Mouse (Mus musculus): ENCODE measurements at regions not wholly inside any gene's neighbourhood (a gene's known extent, or its start where the extent isn't known, plus 50 kb on each side); places are given as distances from the start of the nearest gene placed in this dataset.

GRCm38 (mm10) chr14:62071140-62071539 is 221.2 kb upstream of the Rnaseh2b start:
- DNase-seq (ENCODE audit: low read depth) = no peak

GRCm38 (mm10) chr14:62084047-62084446 is 208.3 kb upstream of the Rnaseh2b start:
- DNase-seq (ENCODE audit: low read depth) = no peak

DNA sequence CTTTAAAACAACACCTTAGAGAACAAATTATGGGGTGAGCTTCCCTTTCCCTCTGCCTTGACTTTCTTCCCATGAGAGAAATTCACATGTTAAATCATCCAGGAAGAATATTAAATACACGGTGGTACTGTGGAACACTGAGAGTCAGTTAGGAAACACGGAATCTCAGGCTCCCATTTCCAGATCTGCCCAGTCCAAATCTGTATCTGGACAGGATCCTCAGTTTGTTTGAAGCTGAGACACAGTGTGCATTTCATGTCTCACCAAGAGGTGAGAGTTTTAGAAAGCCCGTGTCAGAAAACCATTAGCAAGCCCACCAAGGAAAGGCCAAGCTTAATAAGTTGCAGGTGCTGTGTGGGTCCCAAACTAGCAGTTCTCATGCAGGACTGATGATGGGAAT is 204.2 kb upstream of the Rnaseh2b start:
- DNase-seq (ENCODE audit: low read depth) = no peak

GRCm38 (mm10) chr14:62117532-62117931 is 174.9 kb upstream of the Rnaseh2b start:
- DNase-seq (ENCODE audit: low read depth) = no peak

- DNase-seq (ENCODE audit: low read depth) = no peak
These were observed 173.8 kb upstream of the Rnaseh2b start for GRCm38 (mm10) chr14:62118542-62118953.

GRCm38 (mm10) chr14:62128918-62129317 is 163.5 kb upstream of the Rnaseh2b start:
- no peak for DNase-seq (ENCODE audit: low read depth)

- no peak for DNase-seq (ENCODE audit: low read depth)
These were observed 160.0 kb upstream of the Rnaseh2b start for GRCm38 (mm10) chr14:62132353-62132816.

- no peak for DNase-seq (ENCODE audit: low read depth)
These were observed 154.4 kb upstream of the Rnaseh2b start for GRCm38 (mm10) chr14:62137981-62138380.

GRCm38 (mm10) chr14:62144385-62145030 is 147.9 kb upstream of the Rnaseh2b start:
- no peak for DNase-seq (ENCODE audit: low read depth)

DNA sequence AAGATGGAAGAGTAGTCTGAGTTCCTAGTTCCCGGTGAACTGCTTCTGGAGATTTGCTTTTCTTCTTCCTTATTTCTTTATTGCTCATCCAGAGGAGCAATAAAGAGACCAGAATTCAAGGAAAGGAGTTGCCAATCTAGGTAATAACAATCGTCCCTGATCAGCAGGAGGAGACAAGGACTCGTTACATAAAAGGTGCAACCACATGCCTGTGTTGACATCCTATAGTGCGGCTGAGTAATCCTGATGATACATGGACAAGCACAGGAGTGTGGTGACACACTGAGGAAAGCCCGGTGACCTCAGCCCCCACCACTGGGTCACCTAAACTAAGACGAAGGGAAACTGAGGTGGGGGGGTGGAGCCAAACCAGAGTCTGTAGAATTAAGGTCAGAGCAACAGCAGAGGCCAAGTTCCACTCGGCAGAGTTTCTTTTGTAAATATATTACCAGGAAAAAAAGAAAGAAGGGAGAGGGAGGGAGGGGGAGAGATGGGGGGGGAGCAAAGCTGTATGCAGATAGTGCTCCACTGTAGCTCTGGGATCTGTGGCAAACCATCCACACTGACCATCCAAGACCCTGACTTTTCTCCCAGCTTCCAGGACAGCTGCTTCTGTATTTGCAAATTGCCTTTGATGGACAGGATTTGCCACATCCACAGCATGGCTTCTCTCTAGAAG is 135.2 kb upstream of the Rnaseh2b start:
- no peak for DNase-seq (ENCODE audit: low read depth)

DNA sequence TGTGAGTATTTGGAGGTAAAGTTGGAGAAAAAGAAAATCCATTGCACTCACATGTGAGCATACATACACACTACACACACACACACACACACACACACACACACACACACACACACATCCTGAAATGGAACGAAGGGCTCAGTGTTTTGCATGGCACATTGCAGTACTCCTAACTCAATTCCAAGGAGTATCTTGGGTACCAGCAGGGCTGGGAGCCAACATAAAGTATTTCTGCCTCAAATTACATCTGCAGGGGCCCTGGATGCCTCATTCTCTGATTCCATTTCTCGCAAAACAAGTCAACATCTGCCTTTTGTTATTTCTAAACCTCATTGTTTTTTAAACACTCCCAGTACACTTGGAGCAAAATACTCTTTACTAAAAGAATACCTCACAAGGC is 132.7 kb upstream of the Rnaseh2b start:
- DNase-seq (ENCODE audit: low read depth) = no peak

DNA sequence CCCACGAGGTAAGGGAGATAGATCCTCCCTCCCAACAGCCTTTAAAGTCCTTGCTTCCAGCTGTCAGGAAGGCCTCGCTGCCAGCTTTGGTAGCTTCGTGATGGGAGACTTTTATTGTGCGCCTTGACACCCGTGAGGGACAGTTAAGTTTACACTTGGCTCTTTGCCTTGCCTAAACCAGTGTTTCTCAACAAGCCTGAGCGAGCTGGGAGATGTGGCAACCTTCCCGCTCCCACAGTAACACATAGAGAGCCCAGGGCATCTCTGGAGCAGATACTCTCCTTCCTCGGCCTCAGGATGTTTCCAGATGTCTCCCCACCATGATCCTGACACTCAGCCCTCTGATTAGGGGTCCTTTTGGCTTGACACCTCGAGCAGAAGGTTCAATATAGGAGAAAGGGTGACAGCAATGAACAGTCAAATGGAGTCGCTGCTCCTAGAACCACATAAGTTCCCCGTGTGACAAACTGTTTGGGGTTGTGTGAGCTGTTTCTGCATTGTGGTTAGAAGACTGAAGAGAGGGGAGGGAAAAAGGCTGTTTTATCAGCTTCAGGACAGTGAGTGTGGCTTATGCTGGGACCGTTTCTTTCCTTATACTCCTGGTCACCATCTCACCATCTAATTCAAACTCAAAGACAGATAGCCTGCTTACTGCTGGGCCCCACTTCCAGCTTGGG is 129.1 kb upstream of the Rnaseh2b start:
- no peak for DNase-seq (ENCODE audit: low read depth)

DNA sequence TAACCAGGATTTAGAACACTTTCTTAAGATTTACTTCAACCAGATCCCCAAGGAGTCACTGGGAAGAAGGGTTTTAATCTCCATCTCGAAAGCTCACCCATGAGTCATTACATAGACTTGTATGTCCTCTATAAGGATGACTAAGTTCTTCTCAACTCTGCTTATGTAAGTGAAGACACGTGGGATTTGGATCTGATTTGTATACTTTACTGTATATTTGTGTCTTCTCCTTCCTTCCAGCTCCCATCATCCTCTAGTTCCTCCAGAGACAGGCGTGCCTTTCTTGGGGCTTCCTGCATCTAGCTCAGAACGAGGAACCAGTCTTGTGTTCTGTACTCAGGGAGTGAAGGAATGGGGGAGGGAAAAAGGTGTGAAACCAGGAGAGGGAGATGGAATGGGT is 127.5 kb upstream of the Rnaseh2b start:
- no peak for DNase-seq (ENCODE audit: low read depth)

- no peak for DNase-seq (ENCODE audit: low read depth)
These were observed 126.4 kb upstream of the Rnaseh2b start for GRCm38 (mm10) chr14:62166006-62166405.

DNA sequence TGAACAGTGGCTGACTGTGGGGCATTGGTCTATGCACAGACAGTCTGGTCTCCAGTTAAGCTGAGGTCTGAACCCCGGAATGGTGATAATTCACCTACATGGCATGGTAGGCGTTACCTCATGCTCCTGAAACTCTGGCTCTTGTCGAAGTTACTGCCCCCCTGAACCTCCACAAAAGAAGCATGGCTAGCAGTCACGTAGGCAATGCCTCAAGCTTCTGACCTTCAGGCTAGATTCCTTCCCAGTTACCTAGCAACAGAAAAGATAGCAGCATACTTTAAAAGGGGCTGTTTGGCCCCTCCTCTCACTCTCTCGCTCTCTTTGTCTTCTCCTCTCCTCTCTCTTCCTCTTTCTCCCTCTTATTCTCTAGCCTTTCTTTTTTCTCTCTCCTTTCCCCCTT is 125.8 kb upstream of the Rnaseh2b start:
- DNase-seq (ENCODE audit: low read depth) = no peak

DNA sequence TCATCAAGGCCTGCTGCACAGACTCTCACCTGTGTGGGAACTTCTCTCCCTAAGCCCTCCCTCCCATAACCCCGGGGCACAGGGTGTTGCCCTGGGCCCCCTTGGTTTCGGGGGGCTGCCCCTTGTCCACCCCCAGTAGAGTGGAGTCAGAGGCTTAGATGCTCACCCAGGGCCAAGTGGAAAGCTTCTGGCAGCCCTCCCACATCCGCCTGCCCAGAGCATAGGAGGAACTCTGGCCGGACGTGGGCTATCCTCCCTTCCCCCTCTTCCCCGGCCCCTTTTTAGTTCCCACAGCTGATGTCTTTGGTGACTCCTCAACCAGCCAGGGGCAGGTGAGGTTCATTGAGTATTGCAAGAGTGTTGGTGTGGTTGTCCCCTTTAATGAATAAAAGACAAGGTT is 125.3 kb upstream of the Rnaseh2b start:
- no peak for DNase-seq (ENCODE audit: low read depth)

DNA sequence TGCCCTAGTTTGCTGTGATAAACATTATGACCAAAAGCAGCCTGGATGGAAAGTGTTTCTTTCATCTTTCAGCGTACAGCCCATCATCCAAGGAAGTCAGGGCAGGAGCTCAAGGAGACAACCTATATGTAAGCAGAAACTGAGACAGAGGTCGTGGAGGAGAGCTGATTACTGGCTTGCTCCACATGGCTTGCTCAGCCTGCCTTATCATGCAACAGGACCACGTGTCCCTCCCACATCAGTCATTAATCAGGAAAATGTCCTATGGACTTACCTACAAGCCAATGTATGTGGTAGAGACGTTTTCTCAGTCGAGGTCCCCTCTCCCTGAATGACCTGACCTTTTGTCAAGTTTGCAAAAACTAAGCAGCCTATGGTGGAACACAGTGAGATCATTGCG is 123.7 kb upstream of the Rnaseh2b start:
- no peak for DNase-seq (ENCODE audit: low read depth)

- no peak for DNase-seq (ENCODE audit: low read depth)
These were observed 122.0 kb upstream of the Rnaseh2b start for GRCm38 (mm10) chr14:62170385-62170784.

GRCm38 (mm10) chr14:62171256-62172047 is 120.9 kb upstream of the Rnaseh2b start:
- no peak for DNase-seq (ENCODE audit: low read depth)

DNA sequence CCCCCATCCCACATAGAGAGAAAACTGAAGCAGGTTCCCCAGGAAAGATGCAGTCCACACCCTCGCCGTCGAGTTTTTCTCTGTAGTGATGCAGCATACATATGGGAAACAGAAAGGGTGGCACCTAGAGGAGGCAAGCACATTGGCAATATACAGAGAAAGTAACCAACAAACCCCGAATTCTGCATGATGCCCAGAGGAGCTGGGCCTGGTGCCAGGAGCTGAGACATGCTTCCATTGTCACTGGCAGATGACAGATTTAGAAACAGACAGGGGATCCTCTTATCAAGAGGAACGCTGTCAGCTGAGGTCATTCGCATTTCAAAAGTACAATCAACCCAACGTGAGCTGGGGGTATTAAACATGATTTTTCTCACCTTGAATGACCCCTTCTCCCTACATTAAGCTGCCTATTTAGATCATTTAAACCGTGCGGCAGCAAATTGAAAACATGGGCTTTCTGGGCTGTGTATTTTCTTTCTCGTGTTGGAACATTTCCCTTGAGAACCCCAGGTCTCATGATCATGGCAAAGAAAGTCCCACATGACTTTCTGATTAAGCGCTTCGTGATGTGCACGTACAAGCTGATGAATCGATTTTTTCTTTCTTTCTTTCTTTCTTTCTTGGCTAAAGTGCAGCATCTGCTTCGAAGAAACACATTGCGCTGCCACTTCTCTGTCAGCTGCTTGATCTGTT is 118.4 kb upstream of the Rnaseh2b start:
- DNase-seq (ENCODE audit: low read depth) = no peak

DNA sequence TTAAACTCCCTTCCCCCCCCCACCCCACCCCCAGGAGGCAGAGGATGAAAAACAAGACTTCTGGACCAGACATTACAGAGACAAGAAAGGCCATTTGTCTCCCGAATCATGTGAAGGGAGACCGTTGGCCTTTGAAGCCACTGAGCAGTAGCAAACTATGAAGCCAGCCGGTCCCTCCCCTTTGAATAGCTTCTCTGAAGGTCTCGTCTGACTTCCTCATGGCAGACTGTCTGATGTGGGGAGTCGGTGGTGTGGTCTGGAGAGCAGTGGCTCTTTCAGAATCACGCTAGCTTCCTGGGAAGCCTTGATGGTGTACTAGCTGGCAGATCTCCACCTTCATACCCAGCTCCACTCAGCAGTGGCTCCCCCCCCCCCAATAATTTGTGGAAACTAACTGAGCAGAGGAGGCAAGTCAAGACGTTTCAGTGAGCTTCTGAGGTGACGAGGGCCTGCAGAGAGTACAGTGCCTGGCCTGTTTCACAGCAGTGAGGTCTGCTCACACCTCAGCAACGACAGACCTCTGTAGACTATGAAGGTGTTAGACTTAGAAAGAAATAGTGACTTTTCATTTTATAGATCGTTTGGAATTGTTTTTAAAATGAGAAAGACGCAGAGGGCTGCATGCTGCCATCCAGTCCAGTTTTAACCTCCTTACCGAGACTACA is 116.9 kb upstream of the Rnaseh2b start:
- no peak for DNase-seq (ENCODE audit: low read depth)
